Mouse (Mus musculus) CH12.LX (cell line): ENCODE data around the gene Dctn5.

Experiments
- CTCF ChIP-seq, 2 experiments: IDR thresholded peaks in 1 of 2; conservative IDR thresholded peaks in 1 of 2; 2 replicates each; pipeline ENCODE4 v1.5.1; 2011 to 2012; ENCODE audit warnings: low read depth in 2 of 2, low read length in 2 of 2, improper control_type of control experiment in 1 of 2, inconsistent platforms in 1 of 2, mild to moderate bottlenecking in 1 of 2, moderate library complexity in 1 of 2
- E2F4 ChIP-seq: IDR thresholded peaks from 2 replicates; pipeline ENCODE4 v1.6.1; 2011; ENCODE audit warnings: low read depth, low read length, improper control_type of control experiment; ENCODE audit not compliant: insufficient replicate concordance
- EP300 ChIP-seq: IDR thresholded peaks from 2 replicates; pipeline ENCODE4 v1.6.1; 2011; ENCODE audit warnings: low read length, improper control_type of control experiment
- GABPA ChIP-seq: IDR thresholded peaks from 2 replicates; pipeline ENCODE4 v1.6.1; 2012; ENCODE audit warnings: low read depth, low read length, improper control_type of control experiment, inconsistent platforms; ENCODE audit not compliant: insufficient replicate concordance
- MYC ChIP-seq: IDR thresholded peaks from 2 replicates; pipeline ENCODE4 v1.6.1; 2011; ENCODE audit warnings: low read depth, mild to moderate bottlenecking, improper control_type of control experiment, low read length
- NRF1 ChIP-seq: IDR thresholded peaks from 2 replicates; pipeline ENCODE4 v1.6.1; 2014; ENCODE audit warnings: low read depth, mild to moderate bottlenecking, inconsistent platforms, low read length, improper control_type of control experiment, moderate library complexity
- PAX5 ChIP-seq: IDR thresholded peaks from 2 replicates; pipeline ENCODE4 v1.6.1; 2012; ENCODE audit warnings: low read length, inconsistent platforms, mixed read lengths
- POLR2A ChIP-seq: IDR thresholded peaks from 2 replicates; pipeline ENCODE4 v1.6.1; 2011; ENCODE audit warnings: low read depth, mild to moderate bottlenecking, improper control_type of control experiment, low read length
- POLR2AphosphoS2 ChIP-seq: IDR thresholded peaks from 2 replicates; pipeline ENCODE4 v1.6.1; 2011; ENCODE audit warnings: low read depth, low read length, improper control_type of control experiment
- RCOR1 ChIP-seq: conservative IDR thresholded peaks from 2 replicates; pipeline ENCODE4 v1.6.1; 2012; ENCODE audit warnings: low read depth, mild to moderate bottlenecking, inconsistent platforms, low read length, improper control_type of control experiment
- SMC3 ChIP-seq: IDR thresholded peaks from 2 replicates; pipeline ENCODE4 v1.6.1; 2011; ENCODE audit warnings: low read depth, low read length, improper control_type of control experiment
- TBP ChIP-seq: conservative IDR thresholded peaks from 2 replicates; pipeline ENCODE4 v1.6.1; 2011; ENCODE audit warnings: low read depth, low read length, improper control_type of control experiment
- ZMIZ1 ChIP-seq: IDR thresholded peaks from 2 replicates; pipeline ENCODE4 v1.6.1; 2012; ENCODE audit warnings: low read depth, mild to moderate bottlenecking, inconsistent platforms, low read length, improper control_type of control experiment
- ZNF384 ChIP-seq: IDR thresholded peaks from 2 replicates; pipeline ENCODE4 v1.6.1; 2012; ENCODE audit warnings: low read depth, low read length, improper control_type of control experiment, inconsistent platforms

- TF ChIP-seq GABPA, result no peak
- no peak for TF ChIP-seq POLR2AphosphoS2
- TF ChIP-seq PAX5, result no peak
- no peak for TF ChIP-seq EP300
- no peak for TF ChIP-seq MYC
- TF ChIP-seq CTCF (conservative IDR thresholded peaks at IDR 0.05 in 1 of 2, IDR thresholded peaks at IDR 0.05 in 1 of 2; ENCODE audit: low read depth in 2 of 2, low read length in 2 of 2), result no peak
- TF ChIP-seq ZMIZ1, result no peak
- no peak for TF ChIP-seq POLR2A
- TF ChIP-seq E2F4, result no peak
- TF ChIP-seq SMC3, result no peak
- no peak; the same call in 1 of the 2 replicates for TF ChIP-seq ZNF384
- no peak for TF ChIP-seq NRF1
- TF ChIP-seq TBP, result no peak
- no peak for TF ChIP-seq RCOR1
Measured at GRCm38 (mm10) chr7:122158488-122158887, 25.6 kb downstream of the Dctn5 start.
